Comparison of ENCODE assay signal across 10 mouse cellular contexts in genomic region chr16:5007067-5007466, GRCm38 (mm10). TPM values are rescaled to one million over a fixed set of nuclear protein-coding genes. Genes with fewer than 3 reads are reported as not detected.
A peak's percentile ranks its signal among the peaks of the same experiment; 100 is the strongest.
DNase-seq lines count a peak whose midpoint lies in the region; ATAC-seq lines count a peak whose summit lies in the region.
"Had no signal": no experiment of that assay in that cellular context is flagged by ENCODE, and none has a peak within 500 bp of the region (broad histone marks: within the 10 kb centered on the region; RNA-seq: fewer than 3 reads in every experiment).

Smim22 (plus strand) TSS chr16:5007288.

- DNase-seq in heart, postnatal 4 days, result no peak
- DNase-seq in kidney, postnatal 36 days, result peak; percentile 90 to 92
- peak; percentile 84 for DNase-seq in lung, postnatal 25 days (ENCODE audit: low spot score)
- no peak for DNase-seq in gastrocnemius, postnatal 10 days
- DNase-seq in right cerebral cortex, postnatal 14 days, result no peak
- no peak for DNase-seq in right cerebral cortex, adult 18-20 months

- H3K27me3 ChIP-seq in heart, embryonic 11.5 days (ENCODE audit: control insufficient read depth, insufficient read depth, low read length), result no peaks in the 10 kb centered on the region
- no peaks in the 10 kb centered on the region for H3K27me3 ChIP-seq in embryonic facial prominence, embryonic 12.5 days

- H3K4me2 ChIP-seq in heart, embryonic 11.5 days, result no peak within 1 kb of the TSS
- 0 out of 2 replicates have a peak within 1 kb of the TSS, but pooled peaks have one; percentile 11 for H3K4me2 ChIP-seq in embryonic facial prominence, embryonic 12.5 days (replicated peaks)

- ATAC-seq in heart, embryonic 11.5 days (replicated peaks; ENCODE audit: insufficient number of reproducible peaks, low FRiP score, low TSS enrichment), result 0 out of 2 replicates have a peak, but pooled peaks have one; percentile 20
- ATAC-seq in embryonic facial prominence, embryonic 12.5 days (ENCODE audit: insufficient number of reproducible peaks, insufficient read depth, low FRiP score, low TSS enrichment), result no peak

- H3K36me3 ChIP-seq in heart, embryonic 11.5 days (ENCODE audit: control insufficient read depth, insufficient read depth, low read length), result no peaks in the 10 kb centered on the region
- no peaks in the 10 kb centered on the region; the same call in 1 of the 2 replicates for H3K36me3 ChIP-seq in embryonic facial prominence, embryonic 12.5 days

- no peak within 1 kb of the TSS for H3K4me3 ChIP-seq in heart, embryonic 11.5 days (ENCODE audit: low read depth, low read length)
- no peak within 1 kb of the TSS for H3K4me3 ChIP-seq in embryonic facial prominence, embryonic 12.5 days

- no peaks in the 10 kb centered on the region for H3K9me3 ChIP-seq in heart, embryonic 11.5 days (replicated peaks; ENCODE audit: control insufficient read depth, low read length)
- no peaks in the 10 kb centered on the region for H3K9me3 ChIP-seq in embryonic facial prominence, embryonic 12.5 days

- peak within 1 kb of the TSS; percentile 22; the same call in 1 of the 2 replicates for H3K9ac ChIP-seq in heart, embryonic 11.5 days (ENCODE audit: low read depth, low read length)
- no peak within 1 kb of the TSS for H3K9ac ChIP-seq in embryonic facial prominence, embryonic 12.5 days

- H3K4me1 ChIP-seq in heart, embryonic 11.5 days (ENCODE audit: control insufficient read depth, insufficient read depth, low read length), result 0 out of 2 replicates have a peak, but pooled peaks cover 6% of the 10 kb centered on the region
- peaks cover 2% of the 10 kb centered on the region for H3K4me1 ChIP-seq in embryonic facial prominence, embryonic 12.5 days

- 49% methylated on average over 5 of the region's 5 CpGs for WGBS in heart, embryonic 11.5 days (ENCODE audit: insufficient replicate concordance)
- 43% methylated on average over 5 of the region's 5 CpGs for WGBS in embryonic facial prominence, embryonic 12.5 days

- no peak within 1 kb of the TSS for H3K27ac ChIP-seq in heart, embryonic 11.5 days (ENCODE audit: low read depth, low read length)
- H3K27ac ChIP-seq in embryonic facial prominence, embryonic 12.5 days, result no peak within 1 kb of the TSS

RNA-seq across cellular contexts. Expression of gene Smim22, which starts in this region (rescaled TPM):
- polyA plus RNA-seq in heart, embryonic 11.5 days (2014; fragmentation: Nextera tagmentation; extraction: Ambion mirVana), result 1.6 and 3.2 TPM in 2 replicates
- total RNA-seq in heart, postnatal 4 days (2021), result not detected
- polyA plus RNA-seq in embryonic facial prominence, embryonic 12.5 days (2016; fragmentation: Nextera tagmentation; extraction: Ambion mirVana), result 3.6 and 3.9 TPM in 2 replicates
- total RNA-seq in gastrocnemius, postnatal 10 days (2021), result not detected
- total RNA-seq: adrenal gland, adult 18-20 months; layer of hippocampus, adult 8-10 months had no signal

Comparison
In these comparisons a context has a peak if more than half of its experiments do, and no peak if none do; other contexts are left out.
1. DNase-seq: peak in kidney, postnatal 36 days (2 of 2) and lung, postnatal 25 days (single experiment); none in heart, postnatal 4 days (single experiment), gastrocnemius, postnatal 10 days (single experiment), right cerebral cortex, postnatal 14 days (single experiment) and right cerebral cortex, adult 18-20 months (single experiment).